Mouse (Mus musculus) spleen, adult 2 months (tissue): ENCODE results near the gene Clic5.

ENCODE experiments used
- CTCF ChIP-seq: fragments of 200-500 bp; IDR thresholded peaks from 2 replicates; pipeline ENCODE4 v1.5.1; 2011; ENCODE audit warnings: mild to moderate bottlenecking, inconsistent platforms; ENCODE audit not compliant: insufficient read depth, insufficient read length, insufficient replicate concordance; ENCODE audit errors: extremely low read depth
- POLR2A ChIP-seq: fragments of 200-500 bp; IDR thresholded peaks from 2 replicates; pipeline ENCODE4 v1.6.1; 2011; ENCODE audit warnings: low read depth, low read length, inconsistent platforms

- TF ChIP-seq CTCF = no peak
- TF ChIP-seq POLR2A = no peak
These were observed 40.1 kb upstream of the Clic5 start for GRCm38 (mm10) chr17:44148109-44148846.
